Mouse (Mus musculus) liver, embryonic 16.5 days (tissue): ENCODE results near the gene Tcea2. TPM values are rescaled to one million over a fixed set of nuclear protein-coding genes. Genes with fewer than 3 reads are reported as not detected.
A peak's percentile ranks its signal among the peaks of the same experiment; 100 is the strongest.

Source experiments
- ATAC-seq: fragments of 200-750 bp; cut with Nextera tagmentation; 2 replicates; pipeline ENCODE4 v1.8.0; 2017; ENCODE audit warnings: low read depth, mild to moderate bottlenecking, moderate number of reproducible peaks, moderate library complexity
- H3K27ac ChIP-seq: fragments of 300-500 bp; sonication (generic); 2 replicates; pipeline ENCODE4 v1.5.1; 2014; ENCODE audit warnings: mild to moderate bottlenecking, low read length
- H3K27me3 ChIP-seq: fragments of 300-500 bp; sonication (generic); 2 replicates; pipeline ENCODE4 v1.6.1; 2014; ENCODE audit warnings: low read depth, low read length, mixed read lengths; ENCODE audit not compliant: control insufficient read depth, insufficient read depth
- H3K36me3 ChIP-seq: fragments of 300-500 bp; sonication (generic); 2 replicates; pipeline ENCODE4 v1.6.1; 2014; ENCODE audit warnings: mild to moderate bottlenecking; ENCODE audit not compliant: control insufficient read depth, insufficient read depth
- H3K4me1 ChIP-seq: fragments of 300-500 bp; sonication (generic); 2 replicates; pipeline ENCODE4 v1.6.1; 2014; ENCODE audit warnings: low read depth, low read length, mixed read lengths; ENCODE audit not compliant: control insufficient read depth
- H3K4me2 ChIP-seq: fragments of 300-500 bp; sonication (generic); 2 replicates; pipeline ENCODE4 v1.6.1; 2014; ENCODE audit warnings: low read depth, low read length, mixed read lengths
- H3K4me3 ChIP-seq: fragments of 300-500 bp; sonication (generic); 2 replicates; pipeline ENCODE4 v1.5.1; 2014; ENCODE audit warnings: low read depth, mild to moderate bottlenecking, low read length
- H3K9ac ChIP-seq: fragments of 300-500 bp; sonication (generic); 2 replicates; pipeline ENCODE4 v1.6.1; 2014; ENCODE audit warnings: low read depth, low read length
- H3K9me3 ChIP-seq: fragments of 300-500 bp; sonication (generic); replicated peaks from 2 replicates; pipeline ENCODE4 v1.6.1; 2016; ENCODE audit warnings: low read length; ENCODE audit not compliant: control insufficient read depth
- WGBS: fragments of 180-500 bp; shearing (Covaris S2); extraction: QIAGEN DNeasy Blood & Tissue Kit; methylation state at CpG from one replicate; pipeline ENCODE4 v1.1.7; 2014; ENCODE audit not compliant: insufficient replicate concordance; 5-methylcytosine and 5-hydroxymethylcytosine counted together
- polyA plus RNA-seq: library from polyadenylated mRNA; unstranded; fragments of >200 nt; fragmentation: Nextera tagmentation; extraction: Ambion mirVana; gene quantifications from 2 replicates; pipeline ENCODE4 v1.2.1, GENCODE M21; 2015

Gene Tcea2
- 1.9 TPM in 2 replicates for polyA plus RNA-seq

GRCm38 (mm10) chr2:181679951-181680715 lies at the start of gene Tcea2:
TSS of gene Tcea2 (plus strand) at chr2:181680310.
- Histone ChIP-seq H3K4me3 (peak within 1 kb of the TSS; percentile 65), H3K36me3 (no peaks in the 10 kb centered on the region), H3K4me2 (peak within 1 kb of the TSS; percentile 73), H3K9me3 (no peaks in the 10 kb centered on the region), H3K27me3 (peaks cover 10% of the 10 kb centered on the region; the same call in 1 of the 2 replicates), H3K4me1 (peaks cover 8% of the 10 kb centered on the region), H3K9ac (peak within 1 kb of the TSS; percentile 53), H3K27ac (no peak within 1 kb of the TSS)
- WGBS, result under 1% methylated on average over 69 of the region's 69 CpGs
- peak; percentile 33 for ATAC-seq

DNA sequence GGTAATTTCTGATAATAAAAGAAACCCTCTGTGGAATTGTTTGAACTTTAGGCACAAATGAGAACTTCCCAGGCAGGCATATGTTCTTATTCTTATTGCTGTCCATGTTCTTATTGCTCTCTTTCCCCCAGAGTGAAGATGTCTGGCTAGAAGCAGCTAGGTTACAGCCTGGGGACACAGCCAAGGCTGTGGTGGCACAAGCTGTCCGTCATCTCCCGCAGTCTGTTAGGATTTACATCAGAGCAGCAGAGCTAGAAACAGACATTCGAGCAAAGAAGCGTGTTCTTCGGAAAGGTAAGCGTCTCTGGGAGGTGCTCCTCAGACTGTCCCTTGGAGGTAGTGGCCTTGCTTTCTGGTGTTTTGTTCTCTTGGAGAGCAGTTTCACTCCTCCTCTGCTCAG lies 47.5 kb upstream of the Tcea2 start:
- Histone ChIP-seq H3K4me1 (no peaks in the 10 kb centered on the region; the same call in 1 of the 2 replicates), H3K9me3 (no peaks in the 10 kb centered on the region), H3K9ac (no peak overlapping the region), H3K4me3 (no peak overlapping the region), H3K4me2 (no peak overlapping the region), H3K27me3 (no peaks in the 10 kb centered on the region), H3K27ac (no peak overlapping the region), H3K36me3 (peaks cover 24% of the 10 kb centered on the region)
- 96% methylated on average over 6 of the region's 6 CpGs for WGBS
- no peak for ATAC-seq

DNA sequence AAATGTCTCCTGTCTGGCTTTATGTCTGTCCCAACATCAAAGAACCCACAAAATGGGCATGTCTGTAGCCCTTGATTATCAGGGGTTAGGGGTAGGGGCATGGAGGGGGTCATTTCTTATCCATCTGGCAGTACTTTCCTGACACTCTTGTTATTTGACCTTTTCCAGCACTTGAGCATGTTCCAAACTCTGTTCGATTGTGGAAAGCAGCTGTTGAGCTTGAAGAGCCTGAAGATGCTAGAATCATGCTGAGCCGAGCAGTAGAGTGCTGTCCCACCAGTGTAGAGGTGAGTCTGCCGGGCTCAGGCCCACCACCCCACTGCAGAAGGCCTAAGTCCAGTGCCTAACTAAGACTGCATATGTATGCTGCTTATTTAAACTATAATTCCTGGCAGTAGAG lies 44.2 kb upstream of the Tcea2 start:
- Histone ChIP-seq H3K4me1 (no peaks in the 10 kb centered on the region), H3K27me3 (no peaks in the 10 kb centered on the region), H3K4me2 (no peak overlapping the region), H3K27ac (no peak overlapping the region), H3K36me3 (peaks cover 28% of the 10 kb centered on the region), H3K9me3 (no peaks in the 10 kb centered on the region), H3K4me3 (no peak overlapping the region), H3K9ac (no peak overlapping the region)
- no peak for ATAC-seq
- WGBS, result 78% methylated on average over 3 of the region's 3 CpGs

GRCm38 (mm10) chr2:181644361-181644760 lies 35.7 kb upstream of the Tcea2 start:
- no peaks in the 10 kb centered on the region for H3K4me1 ChIP-seq
- H3K27ac ChIP-seq, result no peak overlapping the region
- H3K36me3 ChIP-seq, result peaks cover 11% of the 10 kb centered on the region
- WGBS, result 80% methylated on average over 2 of the region's 2 CpGs
- H3K9ac ChIP-seq, result no peak overlapping the region
- no peaks in the 10 kb centered on the region for H3K9me3 ChIP-seq
- H3K4me3 ChIP-seq, result no peak overlapping the region
- H3K4me2 ChIP-seq, result no peak overlapping the region
- ATAC-seq, result no peak
- H3K27me3 ChIP-seq, result no peaks in the 10 kb centered on the region

GRCm38 (mm10) chr2:181645666-181646065 lies 34.4 kb upstream of the Tcea2 start:
- Histone ChIP-seq H3K4me1 (no peaks in the 10 kb centered on the region), H3K36me3 (peaks cover 20% of the 10 kb centered on the region), H3K9me3 (no peaks in the 10 kb centered on the region), H3K27ac (no peak overlapping the region), H3K9ac (no peak overlapping the region), H3K27me3 (no peaks in the 10 kb centered on the region), H3K4me2 (no peak overlapping the region), H3K4me3 (no peak overlapping the region)
- 84% methylated on average over 3 of the region's 3 CpGs for WGBS
- ATAC-seq, result no peak

DNA sequence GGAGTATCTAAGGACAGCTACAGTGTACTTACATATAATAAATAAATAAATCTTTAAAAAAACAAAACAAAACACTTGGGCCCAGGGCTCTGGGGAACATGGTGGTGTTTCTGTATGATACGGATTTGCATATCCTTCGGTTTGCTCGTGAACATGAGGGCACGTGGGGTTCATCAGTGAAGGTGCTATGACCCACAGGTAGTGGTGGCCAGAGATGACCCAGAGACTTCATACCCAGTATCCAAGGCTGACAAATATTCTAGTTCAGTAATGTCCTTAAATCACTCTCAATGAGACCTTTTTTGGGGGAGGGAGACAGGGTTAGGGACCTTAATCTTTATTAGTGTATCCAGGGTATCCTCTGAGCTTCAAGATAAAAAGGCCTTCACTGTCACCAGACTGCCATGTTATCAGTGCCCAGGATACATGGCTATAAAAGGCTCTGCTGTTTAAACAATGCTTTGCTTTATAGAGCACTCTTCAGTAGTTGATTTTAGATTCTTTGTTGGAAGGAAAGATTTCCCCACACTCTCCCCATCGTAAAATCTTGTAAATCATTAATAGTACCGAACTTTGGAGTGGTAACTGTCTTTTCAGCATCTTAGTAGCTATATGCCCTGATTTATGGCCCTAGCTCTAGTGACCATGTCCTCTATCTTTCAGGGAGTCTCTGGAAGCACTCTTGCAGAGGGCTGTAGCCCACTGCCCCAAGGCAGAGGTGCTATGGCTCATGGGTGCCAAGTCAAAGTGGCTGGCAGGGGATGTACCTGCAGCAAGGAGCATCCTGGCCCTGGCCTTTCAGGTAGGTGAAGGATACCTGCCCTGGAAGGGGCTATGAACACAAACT lies 33.3 kb upstream of the Tcea2 start:
- Histone ChIP-seq H3K9ac (no peak overlapping the region), H3K36me3 (peaks cover 18% of the 10 kb centered on the region), H3K4me3 (no peak overlapping the region), H3K4me1 (no peaks in the 10 kb centered on the region), H3K27me3 (no peaks in the 10 kb centered on the region), H3K27ac (no peak overlapping the region), H3K9me3 (no peaks in the 10 kb centered on the region), H3K4me2 (no peak overlapping the region)
- 79% methylated on average over 6 of the region's 6 CpGs for WGBS
- no peak for ATAC-seq

GRCm38 (mm10) chr2:181648926-181649325 lies 31.2 kb upstream of the Tcea2 start:
- H3K4me3 ChIP-seq, result no peak overlapping the region
- H3K27me3 ChIP-seq, result no peaks in the 10 kb centered on the region
- H3K9me3 ChIP-seq, result no peaks in the 10 kb centered on the region
- H3K9ac ChIP-seq, result no peak overlapping the region
- H3K4me1 ChIP-seq, result no peaks in the 10 kb centered on the region
- H3K4me2 ChIP-seq, result no peak overlapping the region
- 88% methylated on average over 10 of the region's 10 CpGs for WGBS
- ATAC-seq, result no peak
- peaks cover 20% of the 10 kb centered on the region for H3K36me3 ChIP-seq
- no peak overlapping the region for H3K27ac ChIP-seq

GRCm38 (mm10) chr2:181653065-181653464 lies 27.0 kb upstream of the Tcea2 start:
- no peak for ATAC-seq
- no peak overlapping the region for H3K4me3 ChIP-seq

GRCm38 (mm10) chr2:181653523-181653922 lies 26.6 kb upstream of the Tcea2 start:
- H3K9me3 ChIP-seq, result no peaks in the 10 kb centered on the region
- no peaks in the 10 kb centered on the region for H3K4me1 ChIP-seq
- H3K36me3 ChIP-seq, result peaks cover 23% of the 10 kb centered on the region
- H3K27ac ChIP-seq, result no peak overlapping the region
- H3K27me3 ChIP-seq, result no peaks in the 10 kb centered on the region
- 69% methylated on average over 1 of the region's 1 CpGs for WGBS
- ATAC-seq, result no peak
- no peak overlapping the region for H3K4me3 ChIP-seq
- H3K9ac ChIP-seq, result no peak overlapping the region
- H3K4me2 ChIP-seq, result no peak overlapping the region

More at GRCm38 (mm10) chr2:181653065-181653464, 27.0 kb upstream of the Tcea2 start:
- H3K9ac ChIP-seq, result no peak overlapping the region
- H3K9me3 ChIP-seq, result no peaks in the 10 kb centered on the region
- H3K36me3 ChIP-seq, result peaks cover 23% of the 10 kb centered on the region
- H3K4me1 ChIP-seq, result no peaks in the 10 kb centered on the region
- H3K27ac ChIP-seq, result no peak overlapping the region
- no peak overlapping the region for H3K4me2 ChIP-seq
- H3K27me3 ChIP-seq, result no peaks in the 10 kb centered on the region
